Mouse (Mus musculus): ENCODE measurements around the gene Llcfc1. TPM values are rescaled to one million over a fixed set of nuclear protein-coding genes. Genes with fewer than 3 reads are reported as not detected.

Llcfc1 gene
- polyA plus RNA-seq, 1 experiment, result not detected

GRCm38 (mm10) chr6:41702928-41703327 lies 18.7 kb downstream of the Llcfc1 start:
- Histone ChIP-seq H3K79me3 (ENCODE audit: low read depth) (no peaks in the 10 kb centered on the region), H3K4me3 (ENCODE audit: insufficient read depth, poor library complexity, severe bottlenecking) (no peak overlapping the region), H3ac (ENCODE audit: control insufficient read depth, insufficient read length, low read depth) (no peak overlapping the region), H3K79me2 (ENCODE audit: control insufficient read depth, insufficient read depth) (no peaks in the 10 kb centered on the region), H3K36me3 (ENCODE audit: control insufficient read depth, insufficient read depth) (no peaks in the 10 kb centered on the region), H3K27me3 (ENCODE audit: control insufficient read depth, insufficient read depth, insufficient read length) (no peaks in the 10 kb centered on the region)
- no peak for TF ChIP-seq MYOD1 (IDR thresholded peaks at IDR 0.05; ENCODE audit: control insufficient read depth, insufficient read length, low read depth)
- no peak for TF ChIP-seq CTCF (IDR thresholded peaks at IDR 0.05; ENCODE audit: control insufficient read depth, insufficient read depth, insufficient read length)
- no peak for TF ChIP-seq FOSL1 (IDR thresholded peaks at IDR 0.05; ENCODE audit: insufficient read depth, low read length, poor library complexity, severe bottlenecking)
- no peak for TF ChIP-seq USF1 (IDR thresholded peaks at IDR 0.05; ENCODE audit: low read depth)
- TF ChIP-seq MYOG (IDR thresholded peaks at IDR 0.05; ENCODE audit: control insufficient read depth, extremely low read depth, insufficient read length), result no peak
- no peak for TF ChIP-seq CEBPB (IDR thresholded peaks at IDR 0.05; ENCODE audit: low read depth)

- H3K27me3 ChIP-seq (ENCODE audit: control insufficient read depth, insufficient read depth, insufficient read length), result no peaks in the 10 kb centered on the region
- TF ChIP-seq MAX (IDR thresholded peaks at IDR 0.05), result no peak
- no peak for TF ChIP-seq CTCF (IDR thresholded peaks at IDR 0.05; ENCODE audit: control insufficient read depth, insufficient read depth, insufficient read length)
- TF ChIP-seq CEBPB (IDR thresholded peaks at IDR 0.05; ENCODE audit: low read depth), result no peak
- TF ChIP-seq FOSL1 (IDR thresholded peaks at IDR 0.05; ENCODE audit: insufficient read depth, low read length, poor library complexity, severe bottlenecking), result no peak
- TF ChIP-seq MYOD1 (IDR thresholded peaks at IDR 0.05; ENCODE audit: control insufficient read depth, insufficient read length, low read depth), result no peak
- TF ChIP-seq USF1 (IDR thresholded peaks at IDR 0.05; ENCODE audit: low read depth), result no peak
- no peak for TF ChIP-seq MYOG (IDR thresholded peaks at IDR 0.05; ENCODE audit: control insufficient read depth, extremely low read depth, insufficient read length)
- no peak within 1 kb of the TSS for H3K4me3 ChIP-seq (ENCODE audit: insufficient read depth, poor library complexity, severe bottlenecking)
- no peak within 1 kb of the TSS for H3ac ChIP-seq (ENCODE audit: control insufficient read depth, insufficient read length, low read depth)
- no peaks in the 10 kb centered on the region for H3K79me2 ChIP-seq (ENCODE audit: control insufficient read depth, insufficient read depth)
- H3K79me3 ChIP-seq (ENCODE audit: low read depth), result no peaks in the 10 kb centered on the region
- no peaks in the 10 kb centered on the region for H3K36me3 ChIP-seq (ENCODE audit: control insufficient read depth, insufficient read depth)
Measured at GRCm38 (mm10) chr6:41704123-41704522, 19.9 kb downstream of the Llcfc1 start, which contains the start of gene Kel. Kel (minus strand) TSS chr6:41704339.

GRCm38 (mm10) chr6:41706275-41706674 lies 22.0 kb downstream of the Llcfc1 start:
- H3K79me2 ChIP-seq (ENCODE audit: control insufficient read depth, insufficient read depth), result no peaks in the 10 kb centered on the region
- no peaks in the 10 kb centered on the region for H3K79me3 ChIP-seq (ENCODE audit: low read depth)
- H3K27me3 ChIP-seq (ENCODE audit: control insufficient read depth, insufficient read depth, insufficient read length), result no peaks in the 10 kb centered on the region
- H3K36me3 ChIP-seq (ENCODE audit: control insufficient read depth, insufficient read depth), result no peaks in the 10 kb centered on the region
- no peak overlapping the region for H3K4me3 ChIP-seq (ENCODE audit: insufficient read depth, poor library complexity, severe bottlenecking)
- TF ChIP-seq MYOD1 (IDR thresholded peaks at IDR 0.05; ENCODE audit: control insufficient read depth, insufficient read length, low read depth) (no peak), MAX (IDR thresholded peaks at IDR 0.05) (no peak), CEBPB (IDR thresholded peaks at IDR 0.05; ENCODE audit: low read depth) (no peak), CTCF (IDR thresholded peaks at IDR 0.05; ENCODE audit: control insufficient read depth, insufficient read depth, insufficient read length) (no peak)
- H3ac ChIP-seq (ENCODE audit: control insufficient read depth, insufficient read length, low read depth), result no peak overlapping the region

- Histone ChIP-seq H3K79me3 (ENCODE audit: low read depth) (no peaks in the 10 kb centered on the region), H3K36me3 (ENCODE audit: control insufficient read depth, insufficient read depth) (no peaks in the 10 kb centered on the region), H3K4me3 (ENCODE audit: insufficient read depth, poor library complexity, severe bottlenecking) (no peak overlapping the region), H3ac (ENCODE audit: control insufficient read depth, insufficient read length, low read depth) (no peak overlapping the region), H3K27me3 (ENCODE audit: control insufficient read depth, insufficient read depth, insufficient read length) (no peaks in the 10 kb centered on the region), H3K79me2 (ENCODE audit: control insufficient read depth, insufficient read depth) (no peaks in the 10 kb centered on the region)
- TF ChIP-seq CTCF (IDR thresholded peaks at IDR 0.05; ENCODE audit: control insufficient read depth, insufficient read depth, insufficient read length) (no peak), USF1 (IDR thresholded peaks at IDR 0.05; ENCODE audit: low read depth) (no peak), MAX (IDR thresholded peaks at IDR 0.05) (no peak), MYOD1 (IDR thresholded peaks at IDR 0.05; ENCODE audit: control insufficient read depth, insufficient read length, low read depth) (no peak), FOSL1 (IDR thresholded peaks at IDR 0.05; ENCODE audit: insufficient read depth, low read length, poor library complexity, severe bottlenecking) (no peak)
Measured at GRCm38 (mm10) chr6:41710281-41710680, 26.1 kb downstream of the Llcfc1 start.

GRCm38 (mm10) chr6:41721430-41721829 lies 37.2 kb downstream of the Llcfc1 start:
- no peaks in the 10 kb centered on the region for H3K27me3 ChIP-seq (ENCODE audit: control insufficient read depth, insufficient read depth, insufficient read length)
- H3K79me2 ChIP-seq (ENCODE audit: control insufficient read depth, insufficient read depth), result no peaks in the 10 kb centered on the region
- H3K4me3 ChIP-seq (ENCODE audit: insufficient read depth, poor library complexity, severe bottlenecking), result no peak overlapping the region
- no peaks in the 10 kb centered on the region for H3K36me3 ChIP-seq (ENCODE audit: control insufficient read depth, insufficient read depth)
- TF ChIP-seq MYOG (IDR thresholded peaks at IDR 0.05; ENCODE audit: control insufficient read depth, extremely low read depth, insufficient read length), result no peak
- no peak for TF ChIP-seq CEBPB (IDR thresholded peaks at IDR 0.05; ENCODE audit: low read depth)
- TF ChIP-seq USF1 (IDR thresholded peaks at IDR 0.05; ENCODE audit: low read depth), result no peak
- no peak for TF ChIP-seq MAX (IDR thresholded peaks at IDR 0.05)
- no peak for TF ChIP-seq CTCF (IDR thresholded peaks at IDR 0.05; ENCODE audit: control insufficient read depth, insufficient read depth, insufficient read length)
- no peak for TF ChIP-seq FOSL1 (IDR thresholded peaks at IDR 0.05; ENCODE audit: insufficient read depth, low read length, poor library complexity, severe bottlenecking)
- TF ChIP-seq MYOD1 (IDR thresholded peaks at IDR 0.05; ENCODE audit: control insufficient read depth, insufficient read length, low read depth), result no peak
- no peaks in the 10 kb centered on the region for H3K79me3 ChIP-seq (ENCODE audit: low read depth)
- H3ac ChIP-seq (ENCODE audit: control insufficient read depth, insufficient read length, low read depth), result no peak overlapping the region

- Histone ChIP-seq H3K79me3 (ENCODE audit: low read depth) (no peaks in the 10 kb centered on the region), H3K36me3 (ENCODE audit: control insufficient read depth, insufficient read depth) (no peaks in the 10 kb centered on the region), H3K79me2 (ENCODE audit: control insufficient read depth, insufficient read depth) (no peaks in the 10 kb centered on the region), H3ac (ENCODE audit: control insufficient read depth, insufficient read length, low read depth) (no peak overlapping the region), H3K27me3 (ENCODE audit: control insufficient read depth, insufficient read depth, insufficient read length) (no peaks in the 10 kb centered on the region), H3K4me3 (ENCODE audit: insufficient read depth, poor library complexity, severe bottlenecking) (no peak overlapping the region)
- no peak for TF ChIP-seq CTCF (IDR thresholded peaks at IDR 0.05; ENCODE audit: control insufficient read depth, insufficient read depth, insufficient read length)
- TF ChIP-seq MAX (IDR thresholded peaks at IDR 0.05), result no peak
- TF ChIP-seq CEBPB (IDR thresholded peaks at IDR 0.05; ENCODE audit: low read depth), result no peak
- TF ChIP-seq MYOG (IDR thresholded peaks at IDR 0.05; ENCODE audit: control insufficient read depth, extremely low read depth, insufficient read length), result no peak
- TF ChIP-seq MYOD1 (IDR thresholded peaks at IDR 0.05; ENCODE audit: control insufficient read depth, insufficient read length, low read depth), result no peak
- TF ChIP-seq FOSL1 (IDR thresholded peaks at IDR 0.05; ENCODE audit: insufficient read depth, low read length, poor library complexity, severe bottlenecking), result no peak
- TF ChIP-seq USF1 (IDR thresholded peaks at IDR 0.05; ENCODE audit: low read depth), result no peak
Measured at GRCm38 (mm10) chr6:41727989-41728609, 43.9 kb downstream of the Llcfc1 start.

Measured in C2C12 (cell line).